Mouse (Mus musculus): ENCODE data around the gene Fosl1. TPM values are rescaled to one million over a fixed set of nuclear protein-coding genes. Genes with fewer than 3 reads are reported as not detected.

Gene Fosl1
- polyA plus RNA-seq, 1 experiment from 2014 or later = not detected

DNA sequence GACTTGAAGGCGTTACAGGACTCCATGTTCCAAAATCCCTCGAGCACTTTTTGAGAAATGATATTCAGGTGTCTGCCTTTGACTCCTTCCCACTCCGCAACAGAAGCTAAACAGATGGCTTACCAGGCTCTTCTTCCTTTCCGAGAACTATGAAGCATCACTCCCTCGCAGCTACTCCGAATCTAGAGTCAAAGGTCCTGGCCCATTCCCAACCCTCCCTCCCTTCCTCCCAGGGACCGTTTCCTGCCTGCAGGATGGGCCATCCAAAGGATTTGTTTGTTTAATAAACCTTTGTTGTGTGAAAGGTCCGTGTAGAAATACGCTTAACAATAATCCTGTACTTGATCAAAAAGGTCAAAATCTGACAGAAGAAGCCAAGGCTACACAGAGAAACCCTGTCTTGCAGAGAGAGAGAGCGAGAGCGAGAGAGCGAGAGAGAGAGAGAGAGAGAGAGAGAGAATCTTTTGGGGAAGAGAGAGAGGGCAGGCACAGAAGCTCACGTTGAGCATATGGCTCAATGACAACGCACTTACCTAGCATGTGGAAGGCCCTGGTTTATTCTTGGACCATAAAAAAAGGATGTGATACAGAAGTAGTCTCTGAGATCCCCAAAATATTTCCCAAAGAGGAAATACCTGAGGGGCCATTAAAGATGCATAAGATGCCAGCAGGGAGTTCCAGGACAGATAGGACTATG is 10.5 kb downstream of the Fosl1 start, which contains the start of gene Ccdc85b:
TSS of gene Ccdc85b (minus strand) at position 149 of the 697 bp plus-strand sequence.
- H3K9ac ChIP-seq (ENCODE audit: low read depth, low read length) = peak within 1 kb of the TSS; percentile 85
- H3K36me3 ChIP-seq (ENCODE audit: control insufficient read depth, insufficient read depth, low read length) = no peaks in the 10 kb centered on the region
- WGBS = 21% methylated on average over 14 of the region's 14 CpGs
- peak within 1 kb of the TSS; percentile 89 for H3K27ac ChIP-seq (ENCODE audit: low read depth, low read length)
- H3K4me3 ChIP-seq (ENCODE audit: low read depth, low read length) = peak within 1 kb of the TSS; percentile 73
- DNase-seq (ENCODE audit: low spot score) = no peak
- no peaks in the 10 kb centered on the region; the same call in 1 of the 2 replicates for H3K27me3 ChIP-seq (ENCODE audit: control insufficient read depth, insufficient read depth, low read length)
- H3K4me2 ChIP-seq (replicated peaks; ENCODE audit: low read depth, low read length) = peak within 1 kb of the TSS; percentile 99
- H3K4me1 ChIP-seq (replicated peaks; ENCODE audit: control insufficient read depth, insufficient read depth, low read length) = peaks cover 14% of the 10 kb centered on the region
- ATAC-seq (ENCODE audit: low FRiP score) = peak; percentile 17; the same call in 1 of the 2 replicates
- H3K9me3 ChIP-seq (ENCODE audit: control insufficient read depth, low read length) = no peaks in the 10 kb centered on the region

GRCm38 (mm10) chr19:5459019-5459418 is 11.7 kb downstream of the Fosl1 start:
- ATAC-seq (ENCODE audit: low FRiP score) = no peak
- 69% methylated on average over 7 of the region's 7 CpGs for WGBS
- H3K4me1 ChIP-seq (replicated peaks; ENCODE audit: control insufficient read depth, insufficient read depth, low read length) = peaks cover 14% of the 10 kb centered on the region

GRCm38 (mm10) chr19:5459896-5460295 is 12.5 kb downstream of the Fosl1 start:
- H3K27me3 ChIP-seq (ENCODE audit: control insufficient read depth, insufficient read depth, low read length) = no peaks in the 10 kb centered on the region; the same call in 1 of the 2 replicates
- peak overlapping the region; percentile 80 for H3K4me3 ChIP-seq (ENCODE audit: low read depth, low read length)
- DNase-seq (ENCODE audit: low spot score) (no peak), ATAC-seq (ENCODE audit: low FRiP score) (no peak)
- H3K9me3 ChIP-seq (ENCODE audit: control insufficient read depth, low read length) = no peaks in the 10 kb centered on the region
- 30% methylated on average over 3 of the region's 3 CpGs for WGBS
- H3K4me2 ChIP-seq (replicated peaks; ENCODE audit: low read depth, low read length) = peak overlapping the region; percentile 91
- no peaks in the 10 kb centered on the region for H3K36me3 ChIP-seq (ENCODE audit: control insufficient read depth, insufficient read depth, low read length)
- no peak overlapping the region for H3K27ac ChIP-seq (ENCODE audit: low read depth, low read length)
- peak overlapping the region; percentile 78 for H3K9ac ChIP-seq (ENCODE audit: low read depth, low read length)
- H3K4me1 ChIP-seq (replicated peaks; ENCODE audit: control insufficient read depth, insufficient read depth, low read length) = peaks cover 18% of the 10 kb centered on the region

More at GRCm38 (mm10) chr19:5459019-5459418, 11.7 kb downstream of the Fosl1 start:
- no peak overlapping the region for H3K27ac ChIP-seq (ENCODE audit: low read depth, low read length)
- H3K27me3 ChIP-seq (ENCODE audit: control insufficient read depth, insufficient read depth, low read length) = no peaks in the 10 kb centered on the region; the same call in 1 of the 2 replicates
- H3K9ac ChIP-seq (ENCODE audit: low read depth, low read length) = no peak overlapping the region
- no peak for DNase-seq (ENCODE audit: low spot score)
- no peaks in the 10 kb centered on the region for H3K9me3 ChIP-seq (ENCODE audit: control insufficient read depth, low read length)
- no peak overlapping the region for H3K4me2 ChIP-seq (replicated peaks; ENCODE audit: low read depth, low read length)
- no peak overlapping the region for H3K4me3 ChIP-seq (ENCODE audit: low read depth, low read length)
- no peaks in the 10 kb centered on the region for H3K36me3 ChIP-seq (ENCODE audit: control insufficient read depth, insufficient read depth, low read length)

DNA sequence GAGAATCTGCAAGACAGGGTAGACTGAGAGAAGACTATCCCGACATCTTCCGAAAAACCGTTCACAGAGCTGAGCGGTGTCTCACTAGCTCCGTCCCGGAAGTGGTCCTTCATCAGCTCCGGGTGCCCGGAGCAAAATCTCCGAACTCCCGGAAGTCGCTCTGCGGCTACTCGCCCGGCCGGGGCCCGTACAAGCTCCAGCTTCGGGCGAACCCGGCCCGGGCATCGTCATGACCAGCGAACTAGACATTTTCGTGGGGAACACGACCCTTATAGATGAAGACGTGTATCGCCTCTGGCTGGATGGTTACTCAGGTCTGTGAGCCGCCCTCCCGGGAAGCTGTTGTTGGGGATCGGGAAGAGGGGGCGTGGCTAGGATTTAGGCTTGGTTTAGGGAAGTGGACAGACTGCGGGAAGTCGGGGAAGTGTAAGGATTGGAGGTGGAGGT is 13.1 kb downstream of the Fosl1 start, which contains the start of gene Fibp:
TSS of gene Fibp (plus strand) at position 151 of the 447 bp plus-strand sequence.
- peak within 1 kb of the TSS; percentile 91 for H3K4me2 ChIP-seq (replicated peaks; ENCODE audit: low read depth, low read length)
- no peaks in the 10 kb centered on the region for H3K36me3 ChIP-seq (ENCODE audit: control insufficient read depth, insufficient read depth, low read length)
- no peaks in the 10 kb centered on the region for H3K9me3 ChIP-seq (ENCODE audit: control insufficient read depth, low read length)
- no peaks in the 10 kb centered on the region; the same call in 1 of the 2 replicates for H3K27me3 ChIP-seq (ENCODE audit: control insufficient read depth, insufficient read depth, low read length)
- WGBS = under 1% methylated on average over 31 of the region's 32 CpGs
- H3K27ac ChIP-seq (ENCODE audit: low read depth, low read length) = peak within 1 kb of the TSS; percentile 42
- peak within 1 kb of the TSS; percentile 80 for H3K4me3 ChIP-seq (ENCODE audit: low read depth, low read length)
- H3K9ac ChIP-seq (ENCODE audit: low read depth, low read length) = peak within 1 kb of the TSS; percentile 78
- peak; percentile 34; the same call in 1 of the 2 replicates for ATAC-seq (ENCODE audit: low FRiP score)
- peak; percentile 94 for DNase-seq (ENCODE audit: low spot score)
- H3K4me1 ChIP-seq (replicated peaks; ENCODE audit: control insufficient read depth, insufficient read depth, low read length) = peaks cover 14% of the 10 kb centered on the region

DNA sequence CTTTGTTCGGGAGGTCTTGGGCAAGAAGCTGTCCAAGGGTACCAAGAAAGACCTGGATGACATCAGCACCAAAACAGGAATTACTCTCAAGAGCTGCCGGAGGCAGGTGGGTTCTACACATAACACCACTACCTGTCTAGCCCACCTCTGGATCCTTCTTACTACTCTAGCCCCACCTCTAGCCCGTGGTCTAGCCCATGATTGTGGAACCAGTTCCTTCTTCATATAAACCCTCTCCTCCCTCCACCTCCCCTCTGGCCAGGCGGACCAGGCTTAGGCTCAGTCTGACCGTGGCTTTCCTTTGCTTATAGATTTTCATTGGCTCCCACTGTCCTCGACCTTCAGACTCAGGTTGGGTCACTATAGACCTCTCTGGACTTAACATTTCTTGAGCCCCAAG is 14.1 kb downstream of the Fosl1 start:
- Histone ChIP-seq H3K36me3 (ENCODE audit: control insufficient read depth, insufficient read depth, low read length) (no peaks in the 10 kb centered on the region), H3K4me3 (ENCODE audit: low read depth, low read length) (peak overlapping the region; percentile 80), H3K27me3 (ENCODE audit: control insufficient read depth, insufficient read depth, low read length) (no peaks in the 10 kb centered on the region; the same call in 1 of the 2 replicates), H3K4me1 (replicated peaks; ENCODE audit: control insufficient read depth, insufficient read depth, low read length) (peaks cover 9% of the 10 kb centered on the region; the same call in 1 of the 2 replicates), H3K9ac (ENCODE audit: low read depth, low read length) (no peak overlapping the region; the same call in 1 of the 2 replicates), H3K27ac (ENCODE audit: low read depth, low read length) (no peak overlapping the region), H3K4me2 (replicated peaks; ENCODE audit: low read depth, low read length) (peak overlapping the region; percentile 91), H3K9me3 (ENCODE audit: control insufficient read depth, low read length) (no peaks in the 10 kb centered on the region)
- WGBS = 91% methylated on average over 6 of the region's 6 CpGs
- DNase-seq (ENCODE audit: low spot score) = no peak
- no peak for ATAC-seq (ENCODE audit: low FRiP score)

DNA sequence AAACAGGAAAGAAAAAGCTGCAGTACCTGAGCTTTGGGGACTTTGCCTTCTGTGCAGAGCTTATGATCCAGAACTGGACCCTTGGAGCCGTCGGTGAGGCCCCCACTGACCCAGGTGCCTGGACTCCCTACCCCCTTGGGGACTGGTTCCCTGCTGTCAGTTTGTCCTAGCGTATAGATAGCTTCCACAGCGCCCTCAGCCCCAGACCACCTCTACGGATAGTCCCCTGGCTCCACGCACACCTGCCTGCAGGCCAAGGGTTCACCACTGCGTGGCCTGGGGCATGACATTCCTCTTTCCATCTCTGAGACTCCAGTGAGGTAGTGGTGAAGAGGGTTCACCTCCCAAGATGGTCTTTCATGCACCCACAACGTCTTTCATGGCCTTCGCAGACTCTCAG is 15.9 kb downstream of the Fosl1 start:
- H3K9ac ChIP-seq (ENCODE audit: low read depth, low read length) = no peak overlapping the region
- no peak overlapping the region for H3K27ac ChIP-seq (ENCODE audit: low read depth, low read length)
- 91% methylated on average over 9 of the region's 9 CpGs for WGBS
- H3K4me2 ChIP-seq (replicated peaks; ENCODE audit: low read depth, low read length) = no peak overlapping the region
- no peaks in the 10 kb centered on the region; the same call in 1 of the 2 replicates for H3K27me3 ChIP-seq (ENCODE audit: control insufficient read depth, insufficient read depth, low read length)
- ATAC-seq (ENCODE audit: low FRiP score) = no peak
- H3K4me1 ChIP-seq (replicated peaks; ENCODE audit: control insufficient read depth, insufficient read depth, low read length) = peaks cover 9% of the 10 kb centered on the region; the same call in 1 of the 2 replicates
- no peak for DNase-seq (ENCODE audit: low spot score)
- H3K36me3 ChIP-seq (ENCODE audit: control insufficient read depth, insufficient read depth, low read length) = no peaks in the 10 kb centered on the region
- H3K9me3 ChIP-seq (ENCODE audit: control insufficient read depth, low read length) = no peaks in the 10 kb centered on the region
- H3K4me3 ChIP-seq (ENCODE audit: low read depth, low read length) = no peak overlapping the region

- DNase-seq (ENCODE audit: low spot score) (peak; percentile 87), ATAC-seq (ENCODE audit: low FRiP score) (peak; percentile 65)
- H3K27me3 ChIP-seq (ENCODE audit: control insufficient read depth, insufficient read depth, low read length) = no peaks in the 10 kb centered on the region
- WGBS = 53% methylated on average over 15 of the region's 15 CpGs
- peak overlapping the region; percentile 4; the same call in 1 of the 2 replicates for H3K9ac ChIP-seq (ENCODE audit: low read depth, low read length)
- no peaks in the 10 kb centered on the region for H3K9me3 ChIP-seq (ENCODE audit: control insufficient read depth, low read length)
- peak overlapping the region; percentile 11 for H3K4me2 ChIP-seq (replicated peaks; ENCODE audit: low read depth, low read length)
- peak overlapping the region; percentile 2 for H3K4me3 ChIP-seq (ENCODE audit: low read depth, low read length)
- H3K36me3 ChIP-seq (ENCODE audit: control insufficient read depth, insufficient read depth, low read length) = no peaks in the 10 kb centered on the region
- peaks cover 9% of the 10 kb centered on the region; the same call in 1 of the 2 replicates for H3K4me1 ChIP-seq (replicated peaks; ENCODE audit: control insufficient read depth, insufficient read depth, low read length)
- H3K27ac ChIP-seq (ENCODE audit: low read depth, low read length) = peak overlapping the region; percentile 49; the same call in 1 of the 2 replicates
These were observed 16.6 kb downstream of the Fosl1 start for GRCm38 (mm10) chr19:5463791-5464562.

DNA sequence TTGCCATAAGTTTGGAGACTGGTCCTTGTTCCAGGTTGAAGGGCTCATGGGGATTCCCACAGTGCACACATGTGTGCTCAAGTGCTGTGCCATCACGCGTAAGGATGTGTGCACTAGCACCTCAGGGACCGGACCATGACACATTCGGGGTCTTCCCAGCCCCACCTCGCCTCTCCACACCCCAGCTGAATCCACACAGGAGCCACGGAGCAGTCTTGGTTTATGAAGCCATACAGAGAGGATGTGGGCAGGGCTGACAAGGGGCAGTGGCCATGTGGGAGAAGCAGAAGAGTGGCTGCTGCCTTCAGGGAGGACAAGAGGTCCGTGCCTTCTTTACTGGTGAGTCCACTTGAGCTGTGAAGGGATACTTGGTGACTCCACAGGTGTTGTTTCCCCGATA is 17.7 kb downstream of the Fosl1 start:
- Histone ChIP-seq H3K4me3 (ENCODE audit: low read depth, low read length) (no peak overlapping the region), H3K9ac (ENCODE audit: low read depth, low read length) (no peak overlapping the region), H3K9me3 (ENCODE audit: control insufficient read depth, low read length) (no peaks in the 10 kb centered on the region), H3K27ac (ENCODE audit: low read depth, low read length) (no peak overlapping the region), H3K4me2 (replicated peaks; ENCODE audit: low read depth, low read length) (no peak overlapping the region), H3K36me3 (ENCODE audit: control insufficient read depth, insufficient read depth, low read length) (no peaks in the 10 kb centered on the region), H3K4me1 (replicated peaks; ENCODE audit: control insufficient read depth, insufficient read depth, low read length) (peaks cover 9% of the 10 kb centered on the region; the same call in 1 of the 2 replicates), H3K27me3 (ENCODE audit: control insufficient read depth, insufficient read depth, low read length) (no peaks in the 10 kb centered on the region)
- no peak for ATAC-seq (ENCODE audit: low FRiP score)
- 94% methylated on average over 8 of the region's 8 CpGs for WGBS
- DNase-seq (ENCODE audit: low spot score) = no peak

All from hindbrain, embryonic 11.5 days (tissue).